Mouse (Mus musculus): ENCODE data around the gene Vmp1.

DNA sequence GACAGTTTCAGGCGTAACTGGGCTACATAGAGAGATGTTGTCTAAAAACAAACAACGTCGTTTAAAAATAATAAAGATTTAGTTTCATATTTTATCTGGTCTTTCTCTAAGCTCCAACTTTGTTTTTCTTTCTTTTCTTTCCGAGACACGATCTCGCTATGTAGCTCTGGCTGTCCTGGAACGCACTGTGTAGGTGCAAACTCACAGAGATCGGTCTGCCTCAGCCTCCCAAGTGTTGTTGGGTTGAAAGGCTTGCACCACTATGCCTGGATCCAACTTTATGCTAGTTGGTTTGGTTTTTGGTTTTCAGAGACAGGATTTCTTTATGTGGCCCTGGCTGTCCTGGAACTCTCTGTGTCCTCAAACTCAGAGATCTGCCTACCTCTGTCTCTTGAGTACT, 138.1 kb downstream of the Vmp1 start:
- TF ChIP-seq CTCF (IDR thresholded peaks at IDR 0.05; ENCODE audit: control insufficient read depth, insufficient read depth, insufficient read length) (no peak), USF1 (IDR thresholded peaks at IDR 0.05; ENCODE audit: low read depth) (no peak), MAX (IDR thresholded peaks at IDR 0.05) (no peak), FOSL1 (IDR thresholded peaks at IDR 0.05; ENCODE audit: insufficient read depth, low read length, poor library complexity, severe bottlenecking) (no peak)

Data from C2C12 (cell line).